Mouse (Mus musculus) E14TG2a.4 (cell line): ENCODE data around the gene Plscr3.

Experiments
- H3K27me3 ChIP-seq: 2 replicates; pipeline ENCODE4 v1.6.1; 2014; ENCODE audit warnings: low read length, control low read depth; ENCODE audit not compliant: insufficient read depth
- H3K36me3 ChIP-seq: 2 replicates; pipeline ENCODE4 v1.6.1; 2014; ENCODE audit warnings: low read length, control low read depth; ENCODE audit not compliant: insufficient read depth
- H3K4me1 ChIP-seq: replicated peaks from 2 replicates; pipeline ENCODE4 v1.6.1; 2014; ENCODE audit warnings: low read depth, low read length, control low read depth
- H3K4me3 ChIP-seq: replicated peaks from 2 replicates; pipeline ENCODE4 v1.5.1; 2014; ENCODE audit warnings: mild to moderate bottlenecking, low read length
- H3K9me3 ChIP-seq: 2 replicates; pipeline ENCODE4 v1.6.1; 2014; ENCODE audit warnings: low read length, control low read depth
- CTCF ChIP-seq: conservative IDR thresholded peaks from 2 replicates; pipeline ENCODE4 v1.5.1; 2014; ENCODE audit warnings: low read length
- NANOG ChIP-seq: IDR thresholded peaks from 2 replicates; pipeline ENCODE4 v1.6.1; 2014; ENCODE audit warnings: borderline replicate concordance, low read length, mixed read lengths
- POU5F1 ChIP-seq: IDR thresholded peaks from 2 replicates; pipeline ENCODE4 v1.6.1; 2014; ENCODE audit warnings: low read length, borderline replicate concordance

Plscr3 gene

GRCm38 (mm10) chr11:69836703-69837576, 9.2 kb upstream of the Plscr3 start:
- Histone ChIP-seq H3K36me3 (peaks cover 21% of the 10 kb centered on the region), H3K4me3 (peak overlapping the region; percentile 85), H3K4me1 (peaks cover 45% of the 10 kb centered on the region), H3K27me3 (peaks cover 51% of the 10 kb centered on the region), H3K9me3 (no peaks in the 10 kb centered on the region)
- TF ChIP-seq NANOG: no peak
- TF ChIP-seq CTCF: no peak
- no peak for TF ChIP-seq POU5F1

GRCm38 (mm10) chr11:69837604-69837951, 8.6 kb upstream of the Plscr3 start, which contains the start of gene Nlgn2:
Gene Nlgn2, minus strand, starts transcription at chr11:69837784.
- peaks cover 45% of the 10 kb centered on the region for H3K27me3 ChIP-seq
- peaks cover 45% of the 10 kb centered on the region for H3K4me1 ChIP-seq
- H3K9me3 ChIP-seq: no peaks in the 10 kb centered on the region
- H3K36me3 ChIP-seq: peaks cover 15% of the 10 kb centered on the region
- H3K4me3 ChIP-seq: peak within 1 kb of the TSS; percentile 85
- TF ChIP-seq NANOG (no peak), CTCF (no peak), POU5F1 (no peak)

DNA sequence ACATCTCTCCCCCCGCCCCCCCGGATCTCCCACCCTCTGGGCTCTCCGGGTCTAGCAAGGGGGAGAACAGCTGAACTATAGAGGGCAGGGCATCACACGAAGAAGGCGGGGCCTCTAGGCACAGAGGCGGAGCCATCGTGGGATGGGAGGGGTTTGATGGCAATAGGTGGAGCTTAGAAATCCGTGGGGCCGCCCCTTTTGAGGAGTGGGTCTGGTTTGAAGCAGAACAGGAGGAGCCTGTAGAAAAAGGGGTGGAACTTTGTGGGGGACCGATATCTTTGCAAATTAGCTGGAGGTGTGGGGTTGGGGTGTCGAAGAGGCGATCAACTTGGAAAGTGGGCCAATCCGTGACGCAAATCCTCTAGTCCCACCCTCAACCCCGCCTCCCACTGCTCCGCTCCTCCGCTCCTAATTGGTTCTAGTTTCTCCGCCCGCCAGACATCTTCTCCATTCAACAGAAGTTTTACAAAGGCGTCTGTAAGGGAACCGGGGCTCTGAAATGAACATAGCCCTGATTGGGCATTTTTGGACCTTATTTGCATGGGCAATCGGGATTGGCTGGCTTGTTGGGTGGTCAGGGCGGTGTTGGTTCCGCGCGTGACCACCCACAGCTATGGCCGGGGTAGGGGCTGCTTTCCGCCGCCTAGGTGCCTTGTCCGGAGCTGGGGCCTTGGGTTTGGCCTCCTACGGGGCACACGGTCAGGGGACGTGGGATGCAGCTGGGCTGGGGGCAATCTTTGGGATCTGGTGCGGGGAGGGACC, 8.0 kb upstream of the Plscr3 start, which contains the start of gene Tmem256:
Gene Tmem256, plus strand, starts transcription at position 563 of the 762 bp plus-strand sequence.
- Histone ChIP-seq H3K27me3 (peaks cover 39% of the 10 kb centered on the region), H3K9me3 (no peaks in the 10 kb centered on the region), H3K4me1 (peaks cover 45% of the 10 kb centered on the region), H3K4me3 (peak within 1 kb of the TSS; percentile 85), H3K36me3 (peaks cover 12% of the 10 kb centered on the region)
- TF ChIP-seq NANOG (no peak), CTCF (no peak), POU5F1 (no peak)

DNA sequence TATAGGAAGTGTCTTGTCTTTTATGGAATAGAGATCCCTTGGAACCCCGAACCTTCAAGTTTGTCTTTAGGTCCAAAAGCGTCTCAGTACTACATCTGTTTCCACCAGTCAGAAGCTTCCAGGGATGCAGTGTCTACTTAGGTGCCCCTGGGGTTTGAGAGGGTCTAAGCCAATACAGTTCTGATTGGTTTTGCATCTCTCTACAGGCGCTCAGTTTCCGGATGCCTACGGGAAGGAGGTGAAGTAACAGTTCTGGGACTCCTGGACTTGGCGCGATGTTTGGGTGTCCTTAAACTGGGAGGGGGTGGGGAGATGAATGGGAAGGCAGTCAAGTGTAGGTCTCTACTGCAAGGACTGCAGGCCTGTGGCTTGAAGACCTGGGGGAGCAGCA, 7.5 kb upstream of the Plscr3 start:
- Histone ChIP-seq H3K36me3 (peaks cover 12% of the 10 kb centered on the region), H3K4me3 (peak overlapping the region; percentile 85), H3K9me3 (no peaks in the 10 kb centered on the region), H3K4me1 (peaks cover 39% of the 10 kb centered on the region), H3K27me3 (peaks cover 34% of the 10 kb centered on the region)
- TF ChIP-seq CTCF: no peak
- TF ChIP-seq POU5F1: no peak
- TF ChIP-seq NANOG: no peak

DNA sequence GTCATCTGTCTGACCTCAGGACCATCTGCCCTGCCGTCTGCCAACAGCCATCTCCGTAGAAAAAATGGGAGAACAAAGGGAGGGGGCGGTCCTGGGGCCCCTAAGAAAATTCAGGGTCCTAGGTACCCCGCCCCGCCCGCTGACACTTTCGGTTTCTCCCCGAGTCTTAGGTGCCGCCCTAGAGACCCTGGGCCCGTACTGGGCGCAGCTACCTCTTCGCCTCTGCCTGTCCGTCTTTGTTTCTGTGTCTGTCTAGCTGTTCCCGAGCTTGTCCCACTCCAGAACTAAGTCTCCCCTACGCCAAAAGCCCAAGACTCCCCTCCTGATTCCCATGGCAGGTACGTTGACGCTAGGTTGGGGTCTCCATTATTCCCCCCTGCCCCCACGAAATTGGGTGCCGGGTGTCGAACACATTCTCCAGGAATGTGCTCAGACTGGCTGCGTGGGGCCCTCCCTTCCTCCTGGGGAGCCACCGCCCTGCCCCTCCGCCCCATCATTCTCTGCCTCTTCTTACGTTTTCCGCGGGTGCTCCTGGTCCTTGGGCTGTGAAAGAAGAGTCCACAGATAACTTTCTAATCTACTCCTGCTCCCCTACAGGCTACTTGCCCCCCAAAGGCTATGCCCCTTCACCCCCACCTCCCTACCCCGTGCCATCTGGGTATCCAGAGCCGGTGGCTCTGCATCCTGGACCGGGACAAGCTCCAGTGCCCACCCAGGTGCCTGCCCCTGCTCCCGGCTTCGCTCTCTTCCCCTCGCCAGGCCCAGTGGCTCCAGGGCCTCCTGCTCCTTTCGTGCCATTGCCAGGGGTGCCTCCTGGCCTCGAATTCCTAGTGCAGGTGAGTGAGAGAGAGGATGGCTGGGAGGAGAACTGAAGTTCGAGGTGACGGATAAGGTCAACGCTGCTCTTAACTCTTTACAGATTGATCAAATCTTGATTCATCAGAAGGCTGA, 837 bp downstream of the Plscr3 start:
- TF ChIP-seq POU5F1 (peak; percentile 23; the same call in 1 of the 2 replicates), CTCF (no peak)
- H3K36me3 ChIP-seq: peaks cover 41% of the 10 kb centered on the region
- H3K9me3 ChIP-seq: no peaks in the 10 kb centered on the region
- H3K27me3 ChIP-seq: peaks cover 22% of the 10 kb centered on the region
- H3K4me1 ChIP-seq: peaks cover 42% of the 10 kb centered on the region
- peak overlapping the region; percentile 86 for H3K4me3 ChIP-seq

DNA sequence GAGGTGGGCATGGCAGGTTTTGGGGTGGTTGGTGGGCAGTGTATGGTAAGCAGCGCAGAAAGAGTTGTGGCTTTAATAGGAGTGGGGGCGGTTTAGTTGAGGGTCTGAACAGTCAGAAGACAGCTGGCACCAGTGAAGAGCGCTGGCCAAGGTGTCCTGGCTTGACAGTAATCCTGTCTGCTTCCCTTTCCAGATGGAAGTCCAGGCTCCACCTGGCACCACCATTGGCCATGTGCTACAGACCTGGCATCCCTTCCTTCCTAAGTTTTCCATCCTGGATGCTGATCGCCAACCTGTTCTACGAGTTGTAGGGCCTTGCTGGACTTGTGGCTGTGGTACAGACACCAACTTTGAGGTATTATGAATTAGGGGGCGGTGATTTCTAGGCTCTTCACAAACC, 1.8 kb downstream of the Plscr3 start:
- H3K9me3 ChIP-seq: no peaks in the 10 kb centered on the region
- no peak for TF ChIP-seq POU5F1
- no peak for TF ChIP-seq NANOG
- no peak for TF ChIP-seq CTCF
- H3K4me3 ChIP-seq: peak overlapping the region; percentile 86
- peaks cover 46% of the 10 kb centered on the region for H3K4me1 ChIP-seq
- peaks cover 22% of the 10 kb centered on the region for H3K27me3 ChIP-seq
- H3K36me3 ChIP-seq: peaks cover 51% of the 10 kb centered on the region

- H3K36me3 ChIP-seq: peaks cover 55% of the 10 kb centered on the region
- no peak overlapping the region for H3K4me3 ChIP-seq
- no peaks in the 10 kb centered on the region for H3K9me3 ChIP-seq
- peaks cover 22% of the 10 kb centered on the region for H3K27me3 ChIP-seq
- no peak for TF ChIP-seq POU5F1
- no peak for TF ChIP-seq NANOG
- no peak for TF ChIP-seq CTCF
- peaks cover 57% of the 10 kb centered on the region for H3K4me1 ChIP-seq
Observed at GRCm38 (mm10) chr11:69849128-69849527, 3.0 kb downstream of the Plscr3 start.

DNA sequence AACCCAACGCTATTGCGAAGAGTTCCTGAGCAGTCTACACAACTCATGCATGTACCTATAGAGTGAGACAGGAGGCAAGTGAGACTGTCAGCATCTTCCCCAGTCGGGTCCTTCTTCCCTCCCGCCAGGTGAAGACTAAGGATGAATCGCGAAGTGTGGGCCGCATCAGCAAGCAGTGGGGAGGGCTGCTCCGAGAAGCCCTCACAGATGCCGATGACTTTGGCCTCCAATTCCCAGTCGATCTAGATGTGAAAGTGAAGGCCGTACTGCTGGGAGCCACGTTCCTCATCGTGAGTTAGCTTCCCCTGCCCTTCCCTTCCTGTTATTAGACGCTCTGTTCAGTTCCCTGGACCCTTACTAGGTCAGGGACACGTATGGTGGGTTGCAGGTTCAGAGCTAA, 3.7 kb downstream of the Plscr3 start:
- TF ChIP-seq CTCF (no peak), POU5F1 (no peak), NANOG (no peak)
- Histone ChIP-seq H3K9me3 (no peaks in the 10 kb centered on the region), H3K27me3 (peaks cover 22% of the 10 kb centered on the region), H3K4me3 (no peak overlapping the region), H3K36me3 (peaks cover 60% of the 10 kb centered on the region), H3K4me1 (peaks cover 65% of the 10 kb centered on the region)
